ENCODE assay signal across 8 mouse cellular contexts in genomic region chr14:56777360-56778136, GRCm38 (mm10). TPM values are rescaled to one million over a fixed set of nuclear protein-coding genes. Genes with fewer than 3 reads are reported as not detected.
DNase-seq lines count a peak whose midpoint lies in the region; ATAC-seq and TF ChIP-seq lines count a peak whose summit lies in the region.

No protein-coding gene starts in this region.

- TF ChIP-seq CTCF in bone marrow macrophage, adult 2 months (IDR thresholded peaks at IDR 0.05; ENCODE audit: low read depth, low read length), result no peak
- no peak for TF ChIP-seq CTCF in midbrain, postnatal 0 days (IDR thresholded peaks at IDR 0.05)

- WGBS in embryonic facial prominence, embryonic 15.5 days, result under 1% methylated on average over 71 of the region's 71 CpGs
- WGBS in kidney, embryonic 14.5 days, result under 1% methylated on average over 71 of the region's 71 CpGs
- WGBS in limb, embryonic 15.5 days, result under 1% methylated on average over 71 of the region's 71 CpGs
- WGBS in midbrain, postnatal 0 days, result under 1% methylated on average over 71 of the region's 71 CpGs

- H3K4me1 ChIP-seq in bone marrow macrophage, adult 2 months (ENCODE audit: control insufficient read depth, insufficient read depth, low read length), result peaks cover 15% of the 10 kb centered on the region
- peaks cover 18% of the 10 kb centered on the region for H3K4me1 ChIP-seq in embryonic facial prominence, embryonic 15.5 days
- H3K4me1 ChIP-seq in kidney, embryonic 14.5 days (ENCODE audit: control insufficient read depth, insufficient read depth, low read length), result peaks cover 20% of the 10 kb centered on the region
- H3K4me1 ChIP-seq in limb, embryonic 15.5 days, result peaks cover 14% of the 10 kb centered on the region; the same call in 1 of the 2 replicates
- peaks cover 7% of the 10 kb centered on the region; the same call in 1 of the 2 replicates for H3K4me1 ChIP-seq in midbrain, postnatal 0 days (ENCODE audit: insufficient read depth, low read length)

- no peaks in the 10 kb centered on the region for H3K9me3 ChIP-seq in embryonic facial prominence, embryonic 15.5 days (replicated peaks)
- no peaks in the 10 kb centered on the region for H3K9me3 ChIP-seq in kidney, embryonic 14.5 days (ENCODE audit: control insufficient read depth, low read length)
- H3K9me3 ChIP-seq in limb, embryonic 15.5 days, result no peaks in the 10 kb centered on the region
- H3K9me3 ChIP-seq in midbrain, postnatal 0 days (ENCODE audit: low read length), result no peaks in the 10 kb centered on the region

- ATAC-seq in embryonic facial prominence, embryonic 15.5 days (ENCODE audit: insufficient number of reproducible peaks, low FRiP score, low TSS enrichment, low read depth), result peak; percentile 15
- peak; percentile 32; the same call in 1 of the 2 replicates for ATAC-seq in kidney, embryonic 14.5 days (ENCODE audit: low FRiP score, low TSS enrichment)
- no peak; the same call in 1 of the 2 replicates for ATAC-seq in limb, embryonic 15.5 days (ENCODE audit: insufficient number of reproducible peaks, low FRiP score, low TSS enrichment, low read depth)
- ATAC-seq in midbrain, postnatal 0 days (ENCODE audit: low FRiP score), result peak; percentile 35

- H3K4me3 ChIP-seq in bone marrow macrophage, adult 2 months (ENCODE audit: insufficient read depth, low read length), result peak overlapping the region; percentile 97
- H3K4me3 ChIP-seq in embryonic facial prominence, embryonic 15.5 days (replicated peaks), result peak overlapping the region; percentile 96
- peak overlapping the region; percentile 96 for H3K4me3 ChIP-seq in kidney, embryonic 14.5 days (ENCODE audit: low read length)
- peak overlapping the region; percentile 67 for H3K4me3 ChIP-seq in limb, embryonic 15.5 days
- peak overlapping the region; percentile 99 for H3K4me3 ChIP-seq in midbrain, postnatal 0 days (ENCODE audit: low read depth, low read length)

- no peak for TF ChIP-seq POLR2A in bone marrow macrophage, adult 2 months (IDR thresholded peaks at IDR 0.05; ENCODE audit: borderline replicate concordance, low read depth, low read length)

- H3K27me3 ChIP-seq in embryonic facial prominence, embryonic 15.5 days, result no peaks in the 10 kb centered on the region
- H3K27me3 ChIP-seq in kidney, embryonic 14.5 days (ENCODE audit: control insufficient read depth, insufficient read depth, low read length), result no peaks in the 10 kb centered on the region
- no peaks in the 10 kb centered on the region for H3K27me3 ChIP-seq in limb, embryonic 15.5 days
- H3K27me3 ChIP-seq in midbrain, postnatal 0 days (ENCODE audit: insufficient read depth, low read length), result no peaks in the 10 kb centered on the region

- peak overlapping the region; percentile 82 for H3K9ac ChIP-seq in embryonic facial prominence, embryonic 15.5 days
- H3K9ac ChIP-seq in kidney, embryonic 14.5 days (ENCODE audit: low read depth, low read length), result peak overlapping the region; percentile 95
- peak overlapping the region; percentile 86 for H3K9ac ChIP-seq in limb, embryonic 15.5 days
- peak overlapping the region; percentile 98 for H3K9ac ChIP-seq in midbrain, postnatal 0 days (replicated peaks; ENCODE audit: low read length, poor library complexity, severe bottlenecking)

- H3K4me2 ChIP-seq in embryonic facial prominence, embryonic 15.5 days (replicated peaks), result peak overlapping the region; percentile 72
- peak overlapping the region; percentile 72 for H3K4me2 ChIP-seq in kidney, embryonic 14.5 days (replicated peaks; ENCODE audit: low read depth, low read length)
- H3K4me2 ChIP-seq in limb, embryonic 15.5 days, result peak overlapping the region; percentile 68
- H3K4me2 ChIP-seq in midbrain, postnatal 0 days (ENCODE audit: low read depth, low read length, poor library complexity, severe bottlenecking), result peak overlapping the region; percentile 74

- no peaks in the 10 kb centered on the region for H3K36me3 ChIP-seq in embryonic facial prominence, embryonic 15.5 days
- H3K36me3 ChIP-seq in kidney, embryonic 14.5 days (ENCODE audit: control insufficient read depth, insufficient read depth, low read length), result no peaks in the 10 kb centered on the region
- no peaks in the 10 kb centered on the region for H3K36me3 ChIP-seq in limb, embryonic 15.5 days
- H3K36me3 ChIP-seq in midbrain, postnatal 0 days (ENCODE audit: insufficient read depth, low read length), result no peaks in the 10 kb centered on the region

- H3K27ac ChIP-seq in bone marrow macrophage, adult 2 months (ENCODE audit: insufficient read depth, low read depth, low read length), result peak overlapping the region; percentile 89
- peak overlapping the region; percentile 96 for H3K27ac ChIP-seq in embryonic facial prominence, embryonic 15.5 days (replicated peaks)
- peak overlapping the region; percentile 97 for H3K27ac ChIP-seq in kidney, embryonic 14.5 days (ENCODE audit: low read depth, low read length)
- peak overlapping the region; percentile 95 for H3K27ac ChIP-seq in limb, embryonic 15.5 days
- H3K27ac ChIP-seq in midbrain, postnatal 0 days (ENCODE audit: low read depth, low read length), result peak overlapping the region; percentile 98

- peak; percentile 83 for DNase-seq in A20 (ENCODE audit: low read depth, low spot score)
- peak; percentile 67 to 70 for DNase-seq in heart, adult 9 months (ENCODE audit: low spot score in 2 of 2)
- peak; percentile 53 for DNase-seq in midbrain, postnatal 0 days (ENCODE audit: low spot score)
- DNase-seq in spleen, postnatal 14 days (ENCODE audit: low spot score in 2 of 2), result peak; percentile 69 to 74

RNA-seq across cellular contexts. Expression of gene Pspc1, which starts 0.6 kb away (rescaled TPM):
- 15.5 and 19.7 TPM in 2 replicates for polyA plus RNA-seq in bone marrow macrophage, adult 2 months (2012; ENCODE audit: insufficient read depth, insufficient read length, missing spikeins)
- polyA plus RNA-seq in embryonic facial prominence, embryonic 15.5 days (2015; fragmentation: Nextera tagmentation; extraction: Ambion mirVana), result 23.1 and 24.8 TPM in 2 replicates
- polyA plus RNA-seq in kidney, embryonic 14.5 days (2014; fragmentation: Nextera tagmentation; extraction: Ambion mirVana), result 46.7 and 47.7 TPM in 2 replicates
- polyA plus RNA-seq in limb, embryonic 15.5 days (2015; fragmentation: Nextera tagmentation; extraction: Ambion mirVana), result 22.1 and 25.2 TPM in 2 replicates
- 49.6 and 53.7 TPM in 2 replicates for total RNA-seq in midbrain, postnatal 0 days (2014; rRNA removed)
- polyA plus RNA-seq in midbrain, postnatal 0 days (2015; fragmentation: Nextera tagmentation; extraction: Ambion mirVana), result 31.2 and 35.0 TPM in 2 replicates

RNA-seq across cellular contexts. Expression of gene Zmym5, which starts 34.0 kb away (rescaled TPM):
- 36.6 and 38.7 TPM in 2 replicates for polyA plus RNA-seq in bone marrow macrophage, adult 2 months (2012; ENCODE audit: insufficient read depth, insufficient read length, missing spikeins)
- 27.7 and 29.4 TPM in 2 replicates for polyA plus RNA-seq in embryonic facial prominence, embryonic 15.5 days (2015; fragmentation: Nextera tagmentation; extraction: Ambion mirVana)
- polyA plus RNA-seq in kidney, embryonic 14.5 days (2014; fragmentation: Nextera tagmentation; extraction: Ambion mirVana), result 27.4 and 31.5 TPM in 2 replicates
- 25.9 and 26.4 TPM in 2 replicates for polyA plus RNA-seq in limb, embryonic 15.5 days (2015; fragmentation: Nextera tagmentation; extraction: Ambion mirVana)
- 17.2 and 18.3 TPM in 2 replicates for total RNA-seq in midbrain, postnatal 0 days (2014; rRNA removed)
- 29.5 and 32.3 TPM in 2 replicates for polyA plus RNA-seq in midbrain, postnatal 0 days (2015; fragmentation: Nextera tagmentation; extraction: Ambion mirVana)
